Mouse (Mus musculus) stomach, embryonic 14.5 days (tissue): Measurements from ENCODE around the gene Sh3bp2. TPM values are rescaled to one million over a fixed set of nuclear protein-coding genes. Genes with fewer than 3 reads are reported as not detected.
"Not testable (repeated sequence)": the region's sequence is repeated elsewhere in the genome, so short reads cannot be mapped to it uniquely, and the experiment has no call there.

Experiments used
- ATAC-seq: fragments of 200-750 bp; cut with Nextera tagmentation; 2 replicates; pipeline ENCODE4 v1.8.0; 2017; ENCODE audit warnings: low read depth, moderate TSS enrichment; ENCODE audit not compliant: insufficient number of reproducible peaks, insufficient read depth, low FRiP score
- H3K27ac ChIP-seq: fragments of 300-500 bp; sonication (generic); 2 replicates; pipeline ENCODE4 v1.5.1; 2014; ENCODE audit warnings: mild to moderate bottlenecking, low read length, moderate library complexity, mixed read lengths
- H3K27me3 ChIP-seq: fragments of 300-500 bp; sonication (generic); 2 replicates; pipeline ENCODE4 v1.6.1; 2014; ENCODE audit warnings: low read length, control low read depth, mixed read lengths; ENCODE audit not compliant: control insufficient read depth, insufficient read depth
- H3K36me3 ChIP-seq: fragments of 300-500 bp; sonication (generic); 2 replicates; pipeline ENCODE4 v1.6.1; 2014; ENCODE audit warnings: mild to moderate bottlenecking, control low read depth, low read length, moderate library complexity, mixed read lengths; ENCODE audit not compliant: control insufficient read depth, insufficient read depth
- H3K4me1 ChIP-seq: fragments of 300-500 bp; sonication (generic); 2 replicates; pipeline ENCODE4 v1.6.1; 2014; ENCODE audit warnings: low read length, control low read depth, mixed read lengths; ENCODE audit not compliant: control insufficient read depth, insufficient read depth
- H3K4me2 ChIP-seq: fragments of 300-500 bp; sonication (generic); replicated peaks from 2 replicates; pipeline ENCODE4 v1.6.1; 2014; ENCODE audit warnings: low read depth, low read length, control low read depth
- H3K4me3 ChIP-seq: fragments of 300-500 bp; sonication (generic); 2 replicates; pipeline ENCODE4 v1.5.1; 2014; ENCODE audit warnings: low read depth, low read length, control low read depth
- H3K9ac ChIP-seq: fragments of 300-500 bp; sonication (generic); replicated peaks from 2 replicates; pipeline ENCODE4 v1.6.1; 2014; ENCODE audit warnings: low read depth, mild to moderate bottlenecking, control low read depth, low read length, moderate library complexity, mixed read lengths
- H3K9me3 ChIP-seq: fragments of 300-500 bp; sonication (generic); 2 replicates; pipeline ENCODE4 v1.6.1; 2016; ENCODE audit warnings: low read depth, low read length, control low read depth; ENCODE audit not compliant: control insufficient read depth
- WGBS: fragments of 180-500 bp; shearing (Covaris S2); extraction: QIAGEN DNeasy Blood & Tissue Kit; methylation state at CpG from one replicate; pipeline ENCODE4 v1.1.7; 2014; 5-methylcytosine and 5-hydroxymethylcytosine counted together
- polyA plus RNA-seq: library from polyadenylated mRNA; unstranded; fragments of >200 nt; fragmentation: Nextera tagmentation; extraction: Ambion mirVana; gene quantifications from 2 replicates; pipeline ENCODE4 v1.2.1, GENCODE M21; 2014

Gene Sh3bp2
- polyA plus RNA-seq, 1 experiment from 2014 or later = 9.4 TPM

- no peaks in the 10 kb centered on the region for H3K9me3 ChIP-seq
- H3K4me2 ChIP-seq = no peak overlapping the region
- no peak overlapping the region for H3K4me3 ChIP-seq
- ATAC-seq = peak; percentile 28; the same call in 1 of the 2 replicates
- H3K36me3 ChIP-seq = peaks cover 26% of the 10 kb centered on the region
- H3K27me3 ChIP-seq = no peaks in the 10 kb centered on the region
- H3K9ac ChIP-seq = no peak overlapping the region
- H3K27ac ChIP-seq = peak overlapping the region; percentile 29; the same call in 1 of the 2 replicates
- no peaks in the 10 kb centered on the region; the same call in 1 of the 2 replicates for H3K4me1 ChIP-seq
- WGBS = 52% methylated on average over 7 of the region's 7 CpGs
These were observed 40.1 kb downstream of the Sh3bp2 start for GRCm38 (mm10) chr5:34565545-34566283.

GRCm38 (mm10) chr5:34571551-34571950 is 45.9 kb downstream of the Sh3bp2 start:
- H3K27ac ChIP-seq = no peak overlapping the region
- H3K36me3 ChIP-seq = no peaks in the 10 kb centered on the region
- H3K9me3 ChIP-seq = no peaks in the 10 kb centered on the region
- peaks cover 10% of the 10 kb centered on the region; the same call in 1 of the 2 replicates for H3K4me1 ChIP-seq
- H3K27me3 ChIP-seq = no peaks in the 10 kb centered on the region
- ATAC-seq = no peak
- H3K4me3 ChIP-seq = no peak overlapping the region
- 91% methylated on average over 3 of the region's 3 CpGs for WGBS
- no peak overlapping the region for H3K4me2 ChIP-seq
- H3K9ac ChIP-seq = no peak overlapping the region

DNA sequence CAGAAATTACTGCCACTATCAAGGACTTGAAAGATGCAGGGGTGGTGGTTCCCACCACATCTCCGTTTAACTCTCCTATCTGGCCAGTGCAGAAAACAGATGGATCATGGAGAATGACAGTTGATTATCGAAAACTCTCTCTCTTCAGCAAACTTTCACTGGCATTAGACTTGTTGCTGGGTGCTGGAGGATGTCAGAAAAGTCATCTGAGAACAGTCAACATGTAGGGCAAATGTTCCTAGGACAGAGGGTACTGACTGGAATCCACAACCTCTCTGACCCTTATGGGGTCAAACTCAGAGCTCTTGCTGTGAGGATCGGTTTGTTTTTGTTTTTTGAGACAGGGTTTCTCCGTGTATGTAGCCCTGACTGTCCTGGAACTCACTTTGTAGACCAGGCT is 46.9 kb downstream of the Sh3bp2 start:
- peaks cover 10% of the 10 kb centered on the region; the same call in 1 of the 2 replicates for H3K4me1 ChIP-seq
- H3K4me2 ChIP-seq = peak overlapping the region; percentile 64
- not testable (repeated sequence) for H3K9ac ChIP-seq, H3K9me3 ChIP-seq, H3K36me3 ChIP-seq, H3K27me3 ChIP-seq, ATAC-seq
- peak overlapping the region; percentile 70 for H3K4me3 ChIP-seq
- 30% methylated on average over 3 of the region's 4 CpGs for WGBS
- peak overlapping the region; percentile 66; the same call in 1 of the 2 replicates for H3K27ac ChIP-seq

DNA sequence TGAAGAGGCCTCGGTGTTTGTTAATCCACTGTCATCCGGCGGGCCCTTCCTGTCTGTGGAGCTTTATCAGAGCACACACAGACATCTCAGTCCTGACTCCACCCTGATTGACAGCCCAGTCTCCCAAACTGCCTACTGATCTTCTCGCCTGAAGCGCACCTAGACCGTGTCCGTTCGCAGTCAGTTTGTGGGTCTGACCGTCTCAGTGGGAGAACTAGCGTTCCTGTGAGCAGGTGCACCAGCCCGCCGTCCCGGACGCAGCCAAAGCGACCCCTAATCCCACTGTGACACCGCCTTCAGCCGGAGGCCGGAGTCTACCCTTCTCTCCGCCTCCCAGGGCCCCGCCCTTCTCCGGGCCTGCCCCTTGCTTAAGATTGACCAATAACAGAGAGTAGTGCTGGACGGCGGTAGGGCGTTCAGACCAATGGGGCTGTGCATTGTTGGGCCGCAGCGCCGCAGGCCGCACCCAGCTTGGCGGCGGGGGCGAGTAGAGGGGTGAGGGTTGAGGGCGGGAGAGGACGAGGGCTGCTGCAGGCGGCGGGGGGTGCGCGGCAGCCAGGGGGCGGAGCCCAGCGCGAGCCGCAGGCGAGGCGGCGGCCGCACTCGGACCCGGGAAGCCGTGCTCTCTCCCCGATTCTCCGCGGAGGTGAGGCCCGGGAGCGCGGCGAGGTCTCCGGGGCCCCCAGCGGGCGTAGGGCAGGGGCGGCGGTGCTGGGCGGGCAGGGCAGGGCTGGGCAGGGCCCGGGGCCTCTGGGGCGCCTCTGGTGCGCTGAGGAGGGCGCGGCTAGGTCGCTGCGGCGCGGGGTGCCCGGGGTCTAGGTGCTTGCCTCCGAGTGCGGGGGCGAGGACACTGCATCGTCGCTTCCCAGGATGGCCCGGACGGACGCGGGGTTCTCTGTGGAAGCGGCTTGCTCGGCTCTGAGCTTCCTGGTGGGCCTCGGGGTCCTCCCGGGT is 47.9 kb downstream of the Sh3bp2 start, which contains the start of gene Add1:
Gene Add1 (plus strand): TSS at position 397 of the 954 bp plus-strand sequence.
- Histone ChIP-seq H3K9ac (peak within 1 kb of the TSS; percentile 92), H3K27me3 (no peaks in the 10 kb centered on the region), H3K27ac (peak within 1 kb of the TSS; percentile 89), H3K36me3 (no peaks in the 10 kb centered on the region), H3K4me1 (peaks cover 10% of the 10 kb centered on the region; the same call in 1 of the 2 replicates), H3K4me3 (peak within 1 kb of the TSS; percentile 70), H3K9me3 (no peaks in the 10 kb centered on the region), H3K4me2 (peak within 1 kb of the TSS; percentile 64)
- under 1% methylated on average over 66 of the region's 84 CpGs for WGBS
- ATAC-seq = peak; percentile 100

DNA sequence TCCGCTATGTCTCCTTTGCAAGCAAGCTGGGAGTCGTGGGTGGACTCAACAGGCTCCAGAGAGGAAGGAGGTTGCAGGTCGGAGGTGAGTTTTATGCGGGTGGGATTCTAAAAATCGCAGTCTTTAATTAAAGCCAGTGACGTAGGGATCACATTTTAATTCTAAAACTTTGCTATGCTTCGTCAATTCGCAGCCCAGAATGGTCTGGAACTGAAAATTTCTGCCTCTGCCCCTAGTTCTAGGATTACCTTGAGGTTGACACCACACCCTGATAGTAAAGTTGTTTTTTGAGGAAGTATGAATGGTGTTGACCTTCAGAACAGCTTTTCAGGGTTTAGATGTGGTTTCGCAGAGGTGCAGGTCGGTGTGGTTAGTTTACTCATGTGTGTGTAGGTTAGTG is 49.1 kb downstream of the Sh3bp2 start:
- Histone ChIP-seq H3K9ac (peak overlapping the region; percentile 92; the same call in 1 of the 2 replicates), H3K27ac (no peak overlapping the region; the same call in 1 of the 2 replicates)
- WGBS = 35% methylated on average over 10 of the region's 10 CpGs

GRCm38 (mm10) chr5:34576286-34576685 is 50.6 kb downstream of the Sh3bp2 start:
- no peak overlapping the region for H3K27ac ChIP-seq
- H3K4me2 ChIP-seq = no peak overlapping the region
- WGBS = 88% methylated on average over 1 of the region's 1 CpGs
- no peaks in the 10 kb centered on the region; the same call in 1 of the 2 replicates for H3K36me3 ChIP-seq
- no peaks in the 10 kb centered on the region for H3K9me3 ChIP-seq
- ATAC-seq = no peak
- H3K27me3 ChIP-seq = no peaks in the 10 kb centered on the region
- H3K9ac ChIP-seq = no peak overlapping the region
- peaks cover 10% of the 10 kb centered on the region; the same call in 1 of the 2 replicates for H3K4me1 ChIP-seq
- H3K4me3 ChIP-seq = no peak overlapping the region

More for the DNA sequence above, 49.1 kb downstream of the Sh3bp2 start:
- no peaks in the 10 kb centered on the region for H3K9me3 ChIP-seq
- H3K4me1 ChIP-seq = peaks cover 10% of the 10 kb centered on the region; the same call in 1 of the 2 replicates
- H3K4me2 ChIP-seq = peak overlapping the region; percentile 55
- H3K27me3 ChIP-seq = no peaks in the 10 kb centered on the region
- ATAC-seq = no peak
- peak overlapping the region; percentile 70 for H3K4me3 ChIP-seq
- no peaks in the 10 kb centered on the region; the same call in 1 of the 2 replicates for H3K36me3 ChIP-seq

DNA sequence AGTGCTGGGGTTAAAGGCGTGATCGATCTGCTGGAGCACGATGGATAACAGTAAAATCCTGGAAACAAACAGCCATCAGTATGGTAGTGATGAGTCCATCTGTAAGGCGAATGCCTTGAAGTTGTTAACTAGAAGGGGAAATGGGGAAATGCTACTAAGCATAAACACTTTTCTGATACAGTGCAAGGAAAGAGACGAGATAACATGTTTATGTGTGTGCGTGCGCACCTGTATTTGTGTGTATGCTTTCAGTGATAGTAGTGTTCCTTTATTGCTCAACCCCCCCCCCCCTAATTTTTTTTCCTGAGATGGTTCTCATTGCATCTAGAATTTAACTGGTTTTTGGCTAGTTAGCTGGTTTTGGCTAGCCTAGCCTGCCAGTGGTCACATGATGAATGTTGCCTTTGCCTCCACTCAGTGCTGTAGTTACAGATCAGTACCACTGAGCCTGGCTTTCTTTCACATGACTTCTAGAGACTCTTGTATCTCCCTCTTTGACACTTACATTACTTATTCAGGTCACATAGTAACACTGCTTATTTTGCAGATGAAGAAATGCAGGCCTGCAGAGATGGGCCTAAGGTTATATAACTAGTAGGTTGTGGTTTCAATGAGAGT is 52.5 kb downstream of the Sh3bp2 start:
- no peak overlapping the region for H3K9ac ChIP-seq
- H3K4me2 ChIP-seq = no peak overlapping the region
- no peak overlapping the region for H3K27ac ChIP-seq
- H3K4me1 ChIP-seq = peaks cover 13% of the 10 kb centered on the region; the same call in 1 of the 2 replicates
- H3K36me3 ChIP-seq = no peaks in the 10 kb centered on the region; the same call in 1 of the 2 replicates
- no peak for ATAC-seq
- no peak overlapping the region for H3K4me3 ChIP-seq
- no peaks in the 10 kb centered on the region for H3K27me3 ChIP-seq
- 97% methylated on average over 7 of the region's 7 CpGs for WGBS
- no peaks in the 10 kb centered on the region for H3K9me3 ChIP-seq

DNA sequence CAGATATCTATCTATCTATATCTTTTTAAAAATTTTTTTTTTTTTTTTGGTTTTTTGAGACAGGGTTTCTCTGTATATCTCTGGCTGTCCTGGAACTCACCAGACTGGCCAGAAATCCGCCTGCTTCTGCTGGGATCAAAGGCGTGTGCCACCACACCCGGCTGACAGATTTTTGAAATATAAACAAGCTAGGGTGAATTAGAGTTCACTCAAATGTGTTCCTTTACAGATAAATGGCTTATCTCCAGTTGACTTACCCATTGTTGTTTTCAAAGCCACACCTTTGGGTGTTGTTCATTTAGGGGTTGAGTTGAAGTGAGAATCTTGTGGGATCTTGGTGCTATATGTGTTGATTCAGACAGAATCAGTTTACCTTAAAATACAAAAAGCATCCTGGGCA is 53.7 kb downstream of the Sh3bp2 start:
- ATAC-seq = no peak
- WGBS = 33% methylated on average over 3 of the region's 3 CpGs

More for the DNA sequence above, 53.7 kb downstream of the Sh3bp2 start:
- Histone ChIP-seq H3K36me3 (no peaks in the 10 kb centered on the region; the same call in 1 of the 2 replicates), H3K4me2 (no peak overlapping the region), H3K9ac (no peak overlapping the region), H3K27ac (no peak overlapping the region), H3K9me3 (no peaks in the 10 kb centered on the region), H3K4me3 (no peak overlapping the region), H3K4me1 (peaks cover 13% of the 10 kb centered on the region; the same call in 1 of the 2 replicates), H3K27me3 (no peaks in the 10 kb centered on the region)
